Mouse (Mus musculus) neural tube, embryonic 14.5 days (tissue): ENCODE data around the gene Enpp7. TPM values are rescaled to one million over a fixed set of nuclear protein-coding genes. Genes with fewer than 3 reads are reported as not detected.

Source experiments
- ATAC-seq: fragments of 200-750 bp; cut with Nextera tagmentation; 2 replicates; pipeline ENCODE4 v1.8.0; 2017; ENCODE audit warnings: low read depth, mild to moderate bottlenecking, moderate TSS enrichment, moderate library complexity
- H3K27ac ChIP-seq: fragments of 300-500 bp; sonication (generic); 2 replicates; pipeline ENCODE4 v1.5.1; 2014; ENCODE audit warnings: low read depth, mild to moderate bottlenecking, control low read depth, low read length, moderate library complexity, mixed read lengths
- H3K27me3 ChIP-seq: fragments of 300-500 bp; sonication (generic); 2 replicates; pipeline ENCODE4 v1.6.1; 2014; ENCODE audit warnings: low read length; ENCODE audit not compliant: control insufficient read depth, insufficient read depth
- H3K36me3 ChIP-seq: fragments of 300-500 bp; sonication (generic); 2 replicates; pipeline ENCODE4 v1.6.1; 2014; ENCODE audit warnings: low read length, mixed read lengths; ENCODE audit not compliant: control insufficient read depth, insufficient read depth
- H3K4me1 ChIP-seq: fragments of 300-500 bp; sonication (generic); 2 replicates; pipeline ENCODE4 v1.6.1; 2014; ENCODE audit warnings: low read length; ENCODE audit not compliant: control insufficient read depth, insufficient read depth
- H3K4me2 ChIP-seq: fragments of 300-500 bp; sonication (generic); 2 replicates; pipeline ENCODE4 v1.6.1; 2014; ENCODE audit warnings: mild to moderate bottlenecking, low read depth, low read length, control low read depth
- H3K4me3 ChIP-seq: fragments of 300-500 bp; sonication (generic); 2 replicates; pipeline ENCODE4 v1.5.1; 2014; ENCODE audit warnings: low read depth, low read length, control low read depth, mixed read lengths
- H3K9ac ChIP-seq: fragments of 300-500 bp; sonication (generic); replicated peaks from 2 replicates; pipeline ENCODE4 v1.6.1; 2014; ENCODE audit warnings: low read depth, mild to moderate bottlenecking, control low read depth, low read length, mixed read lengths
- H3K9me3 ChIP-seq: fragments of 300-500 bp; sonication (generic); 2 replicates; pipeline ENCODE4 v1.6.1; 2016; ENCODE audit warnings: low read length; ENCODE audit not compliant: control insufficient read depth
- WGBS: fragments of 180-500 bp; shearing (Covaris S2); extraction: QIAGEN DNeasy Blood & Tissue Kit; methylation state at CpG from one replicate; pipeline ENCODE4 v1.1.7; 2014; 5-methylcytosine and 5-hydroxymethylcytosine counted together
- polyA plus RNA-seq: library from polyadenylated mRNA; unstranded; fragments of >200 nt; fragmentation: Nextera tagmentation; extraction: Ambion mirVana; gene quantifications from 2 replicates; pipeline ENCODE4 v1.2.1, GENCODE M21; 2014

Enpp7 gene
- polyA plus RNA-seq, 1 experiment from 2014 or later = not detected

DNA sequence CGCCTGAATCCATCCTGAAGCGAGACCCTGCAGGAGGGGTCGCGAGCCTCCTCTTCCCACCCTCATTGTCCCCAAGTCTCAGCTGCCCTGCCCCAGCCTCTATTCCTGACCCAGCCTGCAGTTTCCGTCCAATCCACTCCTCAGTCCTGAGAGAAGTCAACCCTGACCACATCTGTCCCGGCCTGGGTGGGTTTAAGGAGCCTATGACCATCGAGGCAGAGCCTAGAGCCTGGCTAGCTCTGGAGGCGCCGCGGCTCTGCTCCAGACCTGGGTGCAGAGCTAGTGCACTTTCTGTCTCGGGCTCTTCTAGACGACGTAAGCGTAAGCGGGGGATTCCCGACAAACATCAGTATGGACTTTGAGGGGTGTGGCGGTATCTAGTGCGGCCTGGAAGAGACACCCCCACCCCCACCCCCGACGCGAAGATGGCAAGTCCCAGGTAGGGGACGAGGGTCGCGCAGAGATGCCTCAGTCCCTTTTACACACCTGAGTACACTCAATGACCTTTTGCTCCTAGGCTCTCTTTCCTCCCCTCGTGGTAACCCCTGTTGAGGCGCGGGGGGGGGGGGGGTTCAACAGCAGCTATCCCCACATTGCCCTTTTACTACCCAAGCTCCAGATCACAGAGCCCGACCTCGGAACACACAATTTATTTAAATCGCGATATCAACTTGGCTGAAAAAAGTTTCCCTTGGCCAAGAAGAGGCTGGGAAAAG, 53.9 kb downstream of the Enpp7 start:
- ATAC-seq = peak; percentile 7
- Histone ChIP-seq H3K27ac (no peak overlapping the region; the same call in 1 of the 2 replicates), H3K4me2 (peak overlapping the region; percentile 97), H3K4me1 (peaks cover 41% of the 10 kb centered on the region), H3K9me3 (no peaks in the 10 kb centered on the region), H3K9ac (peak overlapping the region; percentile 89), H3K4me3 (peak overlapping the region; percentile 73), H3K36me3 (peaks cover 8% of the 10 kb centered on the region; the same call in 1 of the 2 replicates), H3K27me3 (peaks cover 43% of the 10 kb centered on the region)
- WGBS = 1% methylated on average over 31 of the region's 31 CpGs

Other genes with a start within 250 kb of the Enpp7 start
- gene Rbfox3, start 76.6 kb upstream of the Enpp7 start, polyA plus RNA-seq = 81.9 and 82.7 TPM in 2 replicates
- 5.7 and 11.5 TPM in 2 replicates for gene Cbx2, start 34.8 kb downstream of the Enpp7 start, polyA plus RNA-seq
- gene Cbx8, start 52.8 kb downstream of the Enpp7 start, polyA plus RNA-seq = 7.7 and 10.1 TPM in 2 replicates
- 14.5 and 15.1 TPM in 2 replicates for gene Cbx4, start 98.0 kb downstream of the Enpp7 start, polyA plus RNA-seq
- gene Tbc1d16, start 240.3 kb downstream of the Enpp7 start, polyA plus RNA-seq = 34.0 and 37.9 TPM in 2 replicates
- gene Ccdc40, start 240.4 kb downstream of the Enpp7 start, polyA plus RNA-seq = 12.0 and 13.5 TPM in 2 replicates